Mouse (Mus musculus) liver, embryonic 16.5 days (tissue): Measurements from ENCODE around the gene Muc5ac. TPM values are rescaled to one million over a fixed set of nuclear protein-coding genes. Genes with fewer than 3 reads are reported as not detected.

Experiments
- ATAC-seq: fragments of 200-750 bp; cut with Nextera tagmentation; 2 replicates; pipeline ENCODE4 v1.8.0; 2017; ENCODE audit warnings: low read depth, mild to moderate bottlenecking, moderate number of reproducible peaks, moderate library complexity
- H3K27ac ChIP-seq: fragments of 300-500 bp; sonication (generic); 2 replicates; pipeline ENCODE4 v1.5.1; 2014; ENCODE audit warnings: mild to moderate bottlenecking, low read length
- H3K27me3 ChIP-seq: fragments of 300-500 bp; sonication (generic); 2 replicates; pipeline ENCODE4 v1.6.1; 2014; ENCODE audit warnings: low read depth, low read length, mixed read lengths; ENCODE audit not compliant: control insufficient read depth, insufficient read depth
- H3K36me3 ChIP-seq: fragments of 300-500 bp; sonication (generic); 2 replicates; pipeline ENCODE4 v1.6.1; 2014; ENCODE audit warnings: mild to moderate bottlenecking; ENCODE audit not compliant: control insufficient read depth, insufficient read depth
- H3K4me1 ChIP-seq: fragments of 300-500 bp; sonication (generic); 2 replicates; pipeline ENCODE4 v1.6.1; 2014; ENCODE audit warnings: low read depth, low read length, mixed read lengths; ENCODE audit not compliant: control insufficient read depth
- H3K4me2 ChIP-seq: fragments of 300-500 bp; sonication (generic); 2 replicates; pipeline ENCODE4 v1.6.1; 2014; ENCODE audit warnings: low read depth, low read length, mixed read lengths
- H3K4me3 ChIP-seq: fragments of 300-500 bp; sonication (generic); 2 replicates; pipeline ENCODE4 v1.5.1; 2014; ENCODE audit warnings: low read depth, mild to moderate bottlenecking, low read length
- H3K9ac ChIP-seq: fragments of 300-500 bp; sonication (generic); 2 replicates; pipeline ENCODE4 v1.6.1; 2014; ENCODE audit warnings: low read depth, low read length
- H3K9me3 ChIP-seq: fragments of 300-500 bp; sonication (generic); replicated peaks from 2 replicates; pipeline ENCODE4 v1.6.1; 2016; ENCODE audit warnings: low read length; ENCODE audit not compliant: control insufficient read depth
- WGBS: fragments of 180-500 bp; shearing (Covaris S2); extraction: QIAGEN DNeasy Blood & Tissue Kit; methylation state at CpG from one replicate; pipeline ENCODE4 v1.1.7; 2014; ENCODE audit not compliant: insufficient replicate concordance; 5-methylcytosine and 5-hydroxymethylcytosine counted together
- polyA plus RNA-seq: library from polyadenylated mRNA; unstranded; fragments of >200 nt; fragmentation: Nextera tagmentation; extraction: Ambion mirVana; gene quantifications from 2 replicates; pipeline ENCODE4 v1.2.1, GENCODE M21; 2015

The Muc5ac gene
- not detected in 2 replicates for polyA plus RNA-seq

DNA sequence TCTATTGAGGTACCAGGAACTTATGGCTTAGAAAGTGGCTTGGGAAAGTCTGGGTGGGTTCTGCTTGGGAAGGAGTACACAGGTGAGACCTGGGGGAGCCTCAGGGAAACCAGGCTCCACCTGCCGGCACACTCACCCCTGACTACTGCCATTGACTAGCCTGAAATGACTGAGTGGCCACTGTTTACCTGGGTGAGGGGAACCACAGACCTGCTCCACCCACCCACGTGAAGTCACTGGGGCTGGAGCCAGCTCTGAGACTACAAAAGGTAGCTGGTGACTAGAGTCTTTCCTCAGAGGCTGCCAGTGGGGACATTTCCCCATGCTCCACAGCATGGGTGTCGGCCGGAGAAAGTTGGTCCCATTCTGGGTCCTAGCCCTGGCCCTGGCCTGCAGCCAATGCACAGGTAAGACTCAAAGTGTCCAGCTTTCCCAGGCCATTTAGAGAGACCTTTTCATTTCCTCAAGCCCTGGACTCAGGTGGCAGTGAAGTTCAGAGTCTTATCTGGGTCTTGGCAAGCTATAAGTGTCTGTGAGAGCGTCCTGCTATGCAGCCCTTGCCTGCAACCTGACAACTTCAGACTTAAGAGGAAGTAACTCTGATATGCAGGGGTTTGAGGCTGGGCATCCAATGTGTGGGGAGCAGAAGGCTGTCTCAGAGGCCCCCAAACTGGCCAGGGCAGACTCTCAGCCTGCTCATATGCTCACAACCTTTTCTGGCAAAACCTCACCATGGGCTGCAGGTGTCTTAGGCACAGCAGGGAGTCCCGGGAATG, at the start of gene Muc5ac:
Gene Muc5ac (plus strand): TSS at position 296 of the 776 bp plus-strand sequence.
- ATAC-seq: no peak
- 65% methylated on average over 6 of the region's 6 CpGs for WGBS

GRCm38 (mm10) chr7:141747451-141748100, 41.2 kb upstream of the Muc5ac start:
- no peak overlapping the region for H3K9ac ChIP-seq
- H3K36me3 ChIP-seq: no peaks in the 10 kb centered on the region
- no peak overlapping the region for H3K27ac ChIP-seq
- no peak overlapping the region for H3K4me2 ChIP-seq
- H3K27me3 ChIP-seq: no peaks in the 10 kb centered on the region
- no peaks in the 10 kb centered on the region for H3K4me1 ChIP-seq
- H3K4me3 ChIP-seq: no peak overlapping the region
- WGBS: 68% methylated on average over 7 of the region's 7 CpGs
- H3K9me3 ChIP-seq: no peaks in the 10 kb centered on the region
- no peak for ATAC-seq

More for the DNA sequence above, at the start of gene Muc5ac:
- Histone ChIP-seq H3K9me3 (no peaks in the 10 kb centered on the region), H3K27ac (no peak within 1 kb of the TSS), H3K4me1 (no peaks in the 10 kb centered on the region), H3K9ac (no peak within 1 kb of the TSS), H3K4me2 (no peak within 1 kb of the TSS), H3K36me3 (no peaks in the 10 kb centered on the region), H3K27me3 (peaks cover 10% of the 10 kb centered on the region), H3K4me3 (no peak within 1 kb of the TSS)

DNA sequence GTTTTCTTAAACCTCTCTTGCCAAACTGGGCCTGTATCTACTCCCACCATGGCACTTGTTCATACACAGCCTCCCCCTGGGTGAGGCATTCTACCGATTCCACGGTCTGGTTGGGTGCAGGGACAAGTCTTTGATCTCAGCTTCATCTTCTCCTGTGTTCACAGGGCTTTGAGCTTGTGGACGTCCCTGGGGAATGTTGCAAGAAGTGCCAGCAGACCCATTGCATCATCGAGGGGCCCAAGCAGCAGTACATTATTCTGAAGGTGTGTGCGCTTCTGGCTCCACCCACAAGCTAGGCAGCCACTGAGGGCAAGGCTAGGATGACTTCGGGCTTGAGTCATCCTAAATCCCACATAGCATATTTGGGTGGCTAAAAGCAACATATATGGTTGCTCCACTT, 36.3 kb upstream of the Muc5ac start:
- H3K36me3 ChIP-seq: no peaks in the 10 kb centered on the region
- no peaks in the 10 kb centered on the region for H3K4me1 ChIP-seq
- H3K4me3 ChIP-seq: no peak overlapping the region
- 53% methylated on average over 6 of the region's 6 CpGs for WGBS
- H3K27me3 ChIP-seq: peaks cover 2% of the 10 kb centered on the region
- H3K27ac ChIP-seq: no peak overlapping the region
- H3K9ac ChIP-seq: no peak overlapping the region
- no peak for ATAC-seq
- no peak overlapping the region for H3K4me2 ChIP-seq
- no peaks in the 10 kb centered on the region for H3K9me3 ChIP-seq

GRCm38 (mm10) chr7:141755831-141756230, 32.9 kb upstream of the Muc5ac start:
- no peak for ATAC-seq
- H3K9ac ChIP-seq: no peak overlapping the region
- peaks cover 2% of the 10 kb centered on the region for H3K27me3 ChIP-seq
- no peak overlapping the region for H3K27ac ChIP-seq
- no peaks in the 10 kb centered on the region for H3K4me1 ChIP-seq
- no peak overlapping the region for H3K4me2 ChIP-seq
- 47% methylated on average over 4 of the region's 4 CpGs for WGBS
- H3K4me3 ChIP-seq: no peak overlapping the region
- H3K9me3 ChIP-seq: no peaks in the 10 kb centered on the region
- no peaks in the 10 kb centered on the region for H3K36me3 ChIP-seq

DNA sequence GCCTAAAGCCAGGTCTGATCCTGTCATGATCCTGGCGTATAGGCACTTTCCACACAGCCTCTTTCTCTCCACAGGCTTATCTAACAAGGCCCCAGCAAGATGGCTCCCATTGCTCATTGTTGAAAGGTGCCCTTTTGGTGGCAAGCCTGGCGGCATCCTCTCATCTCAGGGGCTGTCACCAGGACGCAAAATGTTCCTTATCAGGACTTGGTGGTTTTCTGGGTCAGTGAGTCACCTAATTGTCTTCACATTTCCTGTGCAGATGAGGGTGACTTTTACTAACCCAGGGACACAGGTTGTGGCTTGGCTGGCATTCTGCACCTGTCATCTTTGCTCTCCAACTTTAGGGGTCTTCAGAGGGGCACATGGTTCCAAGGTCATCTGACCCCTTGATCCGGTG, 30.5 kb upstream of the Muc5ac start:
- H3K27me3 ChIP-seq: peaks cover 2% of the 10 kb centered on the region
- 38% methylated on average over 4 of the region's 4 CpGs for WGBS

GRCm38 (mm10) chr7:141770521-141770920, 18.3 kb upstream of the Muc5ac start:
- ATAC-seq: peak; percentile 57
- peaks cover 65% of the 10 kb centered on the region for H3K4me1 ChIP-seq
- no peaks in the 10 kb centered on the region for H3K36me3 ChIP-seq
- H3K4me2 ChIP-seq: peak overlapping the region; percentile 69
- peak overlapping the region; percentile 92 for H3K27ac ChIP-seq
- WGBS: 52% methylated on average over 3 of the region's 3 CpGs
- no peaks in the 10 kb centered on the region for H3K9me3 ChIP-seq
- H3K27me3 ChIP-seq: no peaks in the 10 kb centered on the region
- H3K9ac ChIP-seq: peak overlapping the region; percentile 59
- H3K4me3 ChIP-seq: peak overlapping the region; percentile 27

More for the DNA sequence above, 30.5 kb upstream of the Muc5ac start:
- H3K4me2 ChIP-seq: no peak overlapping the region
- ATAC-seq: no peak
- H3K27ac ChIP-seq: no peak overlapping the region
- H3K4me3 ChIP-seq: no peak overlapping the region
- H3K9ac ChIP-seq: no peak overlapping the region
- H3K36me3 ChIP-seq: no peaks in the 10 kb centered on the region
- no peaks in the 10 kb centered on the region for H3K4me1 ChIP-seq
- H3K9me3 ChIP-seq: no peaks in the 10 kb centered on the region

- Histone ChIP-seq H3K27me3 (no peaks in the 10 kb centered on the region), H3K9ac (peak overlapping the region; percentile 71), H3K27ac (peak overlapping the region; percentile 93), H3K4me3 (peak overlapping the region; percentile 35), H3K36me3 (no peaks in the 10 kb centered on the region), H3K4me1 (peaks cover 66% of the 10 kb centered on the region), H3K9me3 (no peaks in the 10 kb centered on the region), H3K4me2 (peak overlapping the region; percentile 69)
- ATAC-seq: peak; percentile 98
- 13% methylated on average over 8 of the region's 8 CpGs for WGBS
These were observed 17.8 kb upstream of the Muc5ac start for GRCm38 (mm10) chr7:141770988-141771387.

DNA sequence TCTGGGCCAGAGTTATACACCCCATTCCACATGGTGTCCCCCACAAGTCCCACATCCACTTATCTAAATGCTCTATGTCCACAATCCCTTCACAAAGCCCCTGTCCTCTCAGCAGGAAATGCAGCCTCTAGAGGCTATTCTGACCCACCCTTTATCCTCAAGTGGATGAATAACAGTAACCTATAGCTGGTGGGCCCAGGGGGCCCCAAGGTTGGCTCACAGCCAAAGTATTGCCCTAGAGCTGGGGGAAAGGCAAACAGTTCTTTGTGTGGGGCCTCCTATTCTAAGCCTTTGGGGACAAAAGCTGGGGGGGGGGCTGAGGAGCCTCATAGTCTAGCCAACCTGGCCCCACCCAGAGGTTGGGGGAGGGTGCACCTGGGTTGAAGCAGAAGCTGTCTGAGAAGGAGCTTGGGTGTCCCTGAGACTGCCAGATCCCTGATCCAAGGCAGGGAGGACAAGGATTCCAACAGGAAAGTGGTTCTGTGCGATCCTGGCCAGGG, 16.7 kb upstream of the Muc5ac start:
- ATAC-seq: no peak
- Histone ChIP-seq H3K9ac (peak overlapping the region; percentile 71), H3K36me3 (no peaks in the 10 kb centered on the region), H3K27ac (peak overlapping the region; percentile 51; the same call in 1 of the 2 replicates), H3K4me3 (no peak overlapping the region), H3K4me2 (no peak overlapping the region), H3K9me3 (peaks cover 2% of the 10 kb centered on the region; the same call in 1 of the 2 replicates), H3K4me1 (peaks cover 64% of the 10 kb centered on the region), H3K27me3 (no peaks in the 10 kb centered on the region)
- WGBS: 70% methylated on average over 1 of the region's 1 CpGs

- no peaks in the 10 kb centered on the region for H3K36me3 ChIP-seq
- 37% methylated on average over 2 of the region's 2 CpGs for WGBS
- peaks cover 2% of the 10 kb centered on the region; the same call in 1 of the 2 replicates for H3K9me3 ChIP-seq
- H3K4me1 ChIP-seq: peaks cover 53% of the 10 kb centered on the region
- no peak overlapping the region for H3K4me3 ChIP-seq
- peaks cover 14% of the 10 kb centered on the region for H3K27me3 ChIP-seq
- ATAC-seq: no peak
- no peak overlapping the region for H3K9ac ChIP-seq
- H3K27ac ChIP-seq: no peak overlapping the region
- H3K4me2 ChIP-seq: no peak overlapping the region
These were observed 13.9 kb upstream of the Muc5ac start for GRCm38 (mm10) chr7:141774855-141775254.
